Mouse (Mus musculus) spleen, postnatal 10 days (tissue): ENCODE data around the gene Pkmyt1.
"Not testable (repeated sequence)": the region's sequence is repeated elsewhere in the genome, so short reads cannot be mapped to it uniquely, and the experiment has no call there.

Experiments used
- DNase-seq, 2 experiments: peaks; one replicate each; pipeline ENCODE4 v3.0.0; 2021 to 2022; ENCODE audit warnings: low spot score in 2 of 2

Pkmyt1 gene

DNA sequence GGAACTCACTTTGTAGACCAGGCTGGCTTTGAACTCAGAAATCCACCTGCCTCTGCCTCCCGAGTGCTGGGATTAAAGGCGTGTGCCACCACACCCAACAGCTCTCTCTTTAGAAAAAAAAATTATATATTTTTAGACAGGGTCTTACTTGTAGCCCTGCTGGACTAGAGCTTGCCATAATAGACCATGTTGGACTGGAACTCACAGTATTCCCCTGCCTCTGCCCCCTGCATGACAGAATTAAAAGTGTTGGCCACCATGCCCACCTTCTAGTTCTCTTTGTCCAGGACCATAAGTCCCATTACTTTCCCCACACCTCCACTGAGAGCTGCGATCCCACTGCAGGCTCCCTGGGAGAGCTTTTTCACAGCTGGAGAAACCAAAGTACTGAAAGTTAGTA is 21.3 kb downstream of the Pkmyt1 start:
- DNase-seq = no peak

DNA sequence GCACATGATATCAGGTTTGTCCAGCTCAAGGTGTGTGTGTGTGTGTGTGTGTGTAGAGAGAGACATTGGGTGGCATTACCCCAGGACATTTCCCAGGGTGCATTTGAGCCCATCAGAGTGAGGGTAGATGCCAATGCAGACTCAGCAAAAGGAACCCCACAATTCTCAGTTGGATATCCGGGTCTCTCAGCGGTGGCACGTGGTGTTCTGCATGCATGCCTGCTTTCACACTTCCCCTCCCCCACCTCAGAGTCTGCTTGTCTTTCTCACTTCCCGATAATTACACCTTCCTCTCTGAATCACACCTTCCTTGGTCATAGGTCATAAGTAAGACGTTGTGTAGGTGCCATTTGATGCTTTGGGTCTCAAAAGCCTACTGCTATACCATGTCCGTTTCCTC is 21.9 kb downstream of the Pkmyt1 start:
- DNase-seq = peak in 1 of 2 experiments; percentile 67

DNA sequence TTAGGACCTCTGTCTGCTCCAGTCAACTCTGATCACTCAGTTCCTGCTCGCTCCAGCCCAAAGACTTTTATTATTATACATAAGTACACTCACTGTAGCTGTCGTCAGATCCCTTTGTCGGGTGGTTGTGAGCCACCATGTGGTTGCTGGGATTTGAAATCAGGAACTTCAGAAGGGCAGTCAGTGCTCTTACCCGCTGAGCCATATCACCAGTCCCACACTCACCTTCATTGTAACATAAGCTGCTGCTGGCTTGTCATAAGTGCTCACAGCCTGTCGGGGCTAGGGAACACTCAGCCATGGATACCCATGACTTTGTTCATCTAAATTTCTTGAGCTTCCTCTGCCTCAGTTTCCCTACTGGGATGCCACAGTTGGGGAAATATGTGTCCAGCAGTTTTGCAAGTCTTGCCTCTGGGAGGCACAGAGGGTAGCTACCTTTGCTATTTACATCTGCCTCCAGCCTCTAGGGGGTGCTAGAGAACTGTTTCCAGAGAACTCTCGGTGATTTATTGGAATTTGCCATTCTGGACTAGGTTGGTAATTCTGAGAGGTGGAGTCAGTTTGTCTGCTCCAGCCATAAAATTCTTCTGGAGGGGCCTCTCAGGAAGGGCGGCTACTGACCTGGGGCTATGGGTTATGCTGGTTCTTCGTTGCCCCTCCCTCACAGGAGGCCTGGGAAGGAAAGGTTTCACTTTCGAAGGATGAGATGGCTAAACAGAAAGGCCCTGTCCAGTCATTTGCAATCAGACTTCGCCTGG is 22.7 kb downstream of the Pkmyt1 start:
- peak; percentile 64 to 79 for DNase-seq

DNA sequence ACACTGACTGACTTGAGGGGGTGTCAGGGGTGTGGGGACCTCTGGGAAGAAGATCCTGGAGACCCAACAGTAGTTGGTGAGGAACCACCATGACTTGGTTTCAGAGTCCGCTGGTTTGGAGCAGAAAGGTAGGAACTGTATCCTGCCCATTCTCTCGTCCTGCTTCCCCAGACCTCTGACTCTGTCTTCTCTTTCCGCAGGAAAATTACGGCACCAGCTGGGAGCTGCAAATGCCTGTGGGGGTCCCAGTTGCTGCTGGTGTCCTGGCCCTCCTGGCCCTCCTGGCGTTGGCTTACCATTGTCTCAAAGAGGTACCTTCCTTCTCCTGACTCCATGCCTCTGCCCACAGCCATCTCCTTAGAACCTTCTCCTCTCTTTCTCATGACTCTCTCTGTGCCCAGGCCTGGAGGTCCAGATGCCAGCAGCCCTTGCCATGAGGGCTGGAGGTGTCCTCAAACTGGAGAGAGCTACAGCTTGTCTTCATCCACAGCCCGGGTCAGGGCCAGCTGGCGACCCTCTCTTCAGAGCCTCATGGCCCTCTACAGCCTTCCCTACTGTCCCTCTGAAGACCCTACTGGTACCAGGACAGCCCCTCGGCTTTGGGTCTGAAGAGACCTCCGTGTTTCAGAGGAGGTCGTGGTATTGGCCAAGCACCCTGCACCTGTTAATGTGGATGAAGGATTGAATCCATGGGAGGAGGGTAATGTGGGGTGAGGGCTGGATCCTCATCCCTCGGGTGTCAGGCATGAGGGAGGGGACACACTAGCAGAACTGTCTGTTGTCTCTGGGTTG is 23.5 kb downstream of the Pkmyt1 start:
- no peak for DNase-seq

DNA sequence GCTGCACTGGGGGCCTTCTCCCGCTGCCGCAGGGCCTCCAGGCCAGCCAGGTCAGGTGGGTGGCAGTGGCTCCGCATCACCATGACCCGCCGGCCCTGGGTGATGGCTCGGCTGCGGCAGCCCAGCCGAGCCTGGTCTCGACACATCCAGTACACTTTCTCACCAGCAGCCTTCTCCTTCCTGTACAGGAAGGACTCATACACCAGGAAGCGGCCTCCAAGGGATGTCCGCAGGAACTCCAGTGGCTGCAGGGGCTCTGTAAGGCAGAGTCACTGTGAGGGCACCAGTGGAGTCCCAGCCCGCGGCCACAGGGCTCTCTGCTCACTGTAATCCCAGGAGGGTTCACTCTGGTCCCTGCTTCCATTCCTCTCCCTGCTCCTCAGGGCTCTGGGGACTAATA is 29.6 kb downstream of the Pkmyt1 start:
- no peak for DNase-seq

DNA sequence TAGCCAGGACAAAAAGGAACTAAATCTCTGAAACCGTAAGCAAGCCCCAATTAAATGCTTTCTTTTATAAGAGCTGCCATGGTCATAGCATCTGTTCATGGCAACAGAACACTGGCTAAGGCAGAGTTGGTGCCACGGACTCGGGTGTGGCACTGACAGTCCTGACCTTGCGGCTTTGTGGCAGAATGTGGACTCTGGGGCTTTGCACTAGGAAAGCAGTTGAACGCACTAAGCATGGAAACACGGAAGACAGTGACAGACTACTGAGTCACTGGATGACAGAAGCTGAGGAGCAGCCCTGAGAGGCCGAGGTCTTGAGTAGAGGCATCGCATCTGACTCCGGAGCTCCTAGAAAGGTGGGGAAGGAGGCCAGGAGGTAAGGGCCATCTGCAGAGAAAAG is 31.4 kb downstream of the Pkmyt1 start:
- no peak for DNase-seq

DNA sequence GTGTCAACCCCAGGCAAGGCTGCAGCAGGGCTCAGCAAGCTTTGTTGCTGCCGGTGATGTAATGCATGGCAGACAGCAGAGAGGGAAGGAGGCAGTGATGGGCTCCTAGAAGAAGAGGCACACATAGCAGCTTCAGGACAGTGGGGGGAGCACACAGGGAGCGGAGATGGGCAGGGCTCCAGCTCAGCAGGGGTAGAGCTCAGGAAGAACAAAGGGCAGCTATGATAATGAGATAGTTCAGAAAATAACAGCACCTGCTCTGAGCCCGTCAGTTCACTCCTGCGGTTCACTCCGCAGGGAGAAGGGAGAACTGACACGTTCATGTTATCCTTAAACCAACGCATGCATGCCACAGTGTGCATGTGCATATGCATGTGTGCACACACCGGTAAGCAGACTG is 32.7 kb downstream of the Pkmyt1 start:
- no peak for DNase-seq

DNA sequence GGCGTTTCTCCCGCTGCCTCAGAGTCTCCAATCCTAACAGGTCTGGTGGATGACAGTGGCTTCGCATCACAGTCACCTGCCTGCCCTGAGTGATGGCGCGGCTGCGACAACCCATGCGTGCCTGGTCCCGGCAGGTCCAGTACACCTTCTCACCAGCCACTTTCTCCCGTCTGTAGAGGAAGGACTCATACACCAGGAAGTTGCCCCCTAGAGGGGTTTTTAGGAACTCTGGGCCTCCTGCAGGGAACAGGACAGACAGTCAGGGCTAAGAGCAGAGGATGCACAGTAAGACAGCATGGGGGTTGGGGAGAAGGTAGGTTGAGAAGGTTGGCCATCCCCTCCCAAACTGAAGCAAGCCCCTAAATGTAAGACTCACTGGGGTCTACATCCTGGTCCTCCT is 34.1 kb downstream of the Pkmyt1 start:
- no peak for DNase-seq

DNA sequence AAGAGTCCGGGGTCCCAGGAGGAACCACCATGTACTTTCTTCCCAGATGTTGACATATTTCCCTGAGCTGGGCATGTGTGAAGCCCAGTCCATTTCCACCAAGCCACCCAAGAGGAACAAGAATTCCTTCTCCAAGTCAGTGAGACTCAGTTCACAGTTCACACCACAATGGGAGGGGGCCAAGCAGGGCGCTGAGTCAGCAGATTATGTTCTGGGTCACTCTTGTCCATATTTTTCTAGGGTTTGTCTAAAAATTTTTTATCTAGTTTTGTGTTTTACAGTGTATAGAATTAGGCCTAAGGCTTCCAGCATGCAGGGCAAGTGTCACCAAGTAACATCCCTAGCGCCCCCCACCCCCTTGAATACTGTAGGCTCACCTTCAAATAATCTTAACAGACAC is 35.0 kb downstream of the Pkmyt1 start:
- no peak for DNase-seq

DNA sequence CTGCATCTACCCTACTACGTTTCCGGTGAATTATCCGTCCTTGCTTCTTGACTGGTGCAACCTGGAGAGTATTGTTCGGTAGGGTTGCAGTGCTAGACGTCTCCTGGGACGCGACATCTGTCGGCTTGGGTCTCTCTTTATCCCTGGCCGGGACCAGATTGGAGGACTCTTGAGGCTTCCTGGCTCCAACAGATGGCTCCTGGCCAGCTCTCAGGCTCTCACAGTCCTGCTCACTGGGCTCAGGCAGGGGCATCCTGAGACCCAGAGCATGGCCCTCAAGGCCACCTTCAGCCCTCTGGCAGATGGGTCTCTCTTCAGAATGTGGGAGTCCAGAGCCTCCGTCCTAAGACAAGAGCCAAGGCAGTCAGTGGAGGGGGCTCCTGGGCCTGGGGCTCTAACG is 36.8 kb downstream of the Pkmyt1 start:
- DNase-seq = no peak

DNA sequence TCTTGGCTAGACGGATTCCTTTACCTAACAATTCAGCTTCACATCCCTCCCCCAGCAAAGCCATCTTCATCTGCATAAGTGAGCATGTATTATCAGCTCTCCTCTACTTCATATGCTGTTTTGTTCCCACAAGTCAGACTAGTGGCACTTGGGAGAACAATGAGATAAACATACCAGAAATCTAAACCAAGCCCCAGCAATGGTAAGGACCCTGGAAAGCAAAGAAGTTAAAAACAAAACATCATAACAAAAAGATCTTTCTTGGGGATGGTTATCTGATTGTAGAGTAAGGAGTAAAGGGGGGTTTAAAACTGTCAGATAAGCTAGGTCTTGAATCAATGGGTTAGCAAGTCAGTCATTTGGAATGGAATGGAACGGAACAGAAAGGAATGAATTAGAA is 44.4 kb downstream of the Pkmyt1 start:
- no peak for DNase-seq

DNA sequence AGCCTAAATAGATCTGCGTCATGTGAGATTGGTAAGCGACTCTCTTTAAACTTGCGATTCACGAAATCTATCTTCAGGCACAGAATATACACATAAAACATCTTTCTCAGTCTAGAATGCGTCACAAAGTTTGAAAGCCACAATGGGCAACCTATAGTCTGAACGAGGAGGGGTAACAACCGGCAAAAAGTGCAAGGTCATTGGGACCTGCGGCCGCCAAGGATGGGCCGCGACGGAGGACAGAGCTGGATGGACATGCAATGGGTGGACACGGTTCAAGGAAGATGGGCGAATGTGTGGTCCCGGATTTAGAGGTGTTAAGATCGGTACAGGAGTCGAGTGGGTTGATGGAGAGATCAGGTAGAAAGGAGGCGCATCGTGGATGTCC is 44.8 kb downstream of the Pkmyt1 start:
- peak in 1 of 2 experiments; percentile 54 for DNase-seq

DNA sequence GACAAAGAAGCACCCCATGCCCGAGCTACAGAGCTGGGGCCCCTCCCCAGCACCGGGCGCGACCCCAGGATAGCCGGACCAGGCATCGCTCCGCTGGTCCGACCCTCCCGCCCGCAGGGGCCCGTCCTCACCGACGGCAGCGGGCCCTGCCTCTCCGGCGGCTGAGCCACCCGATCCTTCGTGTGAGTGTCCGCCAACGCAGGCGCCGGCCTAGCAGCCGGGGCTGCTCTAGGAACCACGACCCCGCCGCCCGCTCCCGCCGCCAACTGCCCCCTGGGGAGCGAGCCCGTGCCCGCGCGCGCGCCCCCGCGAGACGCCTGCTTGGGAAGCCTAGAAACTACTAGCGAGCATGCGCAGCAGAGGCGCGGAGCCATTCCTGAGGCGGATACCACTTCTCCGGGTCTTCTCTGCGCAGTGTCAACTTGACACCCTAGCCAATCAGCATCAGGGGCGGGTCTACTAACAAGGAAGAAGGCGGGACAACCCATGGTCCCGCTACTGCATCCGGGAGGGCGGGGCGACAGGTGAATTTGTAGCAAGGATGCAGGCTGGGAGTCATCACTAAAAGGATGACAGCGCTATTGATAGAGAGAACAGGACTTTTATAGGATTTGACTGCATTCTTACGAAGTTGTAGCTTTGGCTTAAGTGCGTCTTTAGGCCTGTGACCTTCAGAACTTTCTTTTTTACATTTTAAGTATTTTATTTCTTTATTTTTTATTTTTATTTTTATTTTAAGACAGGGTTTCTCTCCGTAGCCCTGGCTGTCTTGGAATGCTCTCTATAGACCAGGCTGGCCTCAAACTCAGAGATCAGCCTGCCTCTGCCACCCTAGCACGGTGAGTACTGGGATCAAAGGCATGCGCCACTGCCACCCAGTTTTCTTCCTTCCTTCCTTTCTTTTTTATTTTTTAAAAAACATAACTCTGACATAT is 45.4 kb downstream of the Pkmyt1 start, which contains the start of gene Flywch1:
Flywch1 (minus strand) TSS at position 319 of the 935 bp plus-strand sequence.
- peak; percentile 95 to 96 for DNase-seq

DNA sequence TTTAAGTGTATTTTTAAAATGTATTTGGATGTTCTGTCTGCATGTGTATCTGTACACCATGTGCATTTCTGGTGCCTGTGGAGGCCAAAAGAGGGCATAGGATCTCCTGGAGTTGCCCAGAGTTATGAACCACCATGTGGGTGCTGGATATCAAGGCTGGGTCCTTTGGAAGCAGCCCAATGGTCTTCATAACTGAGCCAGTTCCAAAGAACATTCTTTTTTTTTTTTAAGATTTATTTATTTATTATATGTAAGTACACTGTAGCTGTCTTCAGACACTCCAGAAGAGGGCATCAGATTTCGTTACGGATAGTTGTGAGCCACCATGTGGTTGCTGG is 46.1 kb downstream of the Pkmyt1 start:
- not testable (repeated sequence) for DNase-seq

DNA sequence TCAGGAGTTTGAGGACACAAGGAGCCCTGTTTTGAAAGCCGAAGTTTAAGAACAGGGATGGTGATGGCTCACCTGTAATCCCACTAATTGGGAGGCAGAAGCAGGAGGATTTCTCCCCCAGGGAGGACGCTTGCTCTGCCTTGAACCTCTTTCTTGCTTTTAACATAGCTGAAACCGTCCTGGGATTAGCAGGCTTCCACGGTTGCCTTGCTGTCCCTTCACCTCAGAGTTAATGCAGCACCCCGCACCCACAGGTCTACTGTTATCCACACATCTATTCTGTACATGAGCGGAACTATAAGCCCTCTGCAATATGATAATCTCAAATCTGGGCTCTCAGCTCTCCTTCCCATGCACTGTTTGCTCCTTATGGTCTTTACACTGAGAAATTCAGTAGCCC is 47.5 kb downstream of the Pkmyt1 start:
- no peak for DNase-seq

DNA sequence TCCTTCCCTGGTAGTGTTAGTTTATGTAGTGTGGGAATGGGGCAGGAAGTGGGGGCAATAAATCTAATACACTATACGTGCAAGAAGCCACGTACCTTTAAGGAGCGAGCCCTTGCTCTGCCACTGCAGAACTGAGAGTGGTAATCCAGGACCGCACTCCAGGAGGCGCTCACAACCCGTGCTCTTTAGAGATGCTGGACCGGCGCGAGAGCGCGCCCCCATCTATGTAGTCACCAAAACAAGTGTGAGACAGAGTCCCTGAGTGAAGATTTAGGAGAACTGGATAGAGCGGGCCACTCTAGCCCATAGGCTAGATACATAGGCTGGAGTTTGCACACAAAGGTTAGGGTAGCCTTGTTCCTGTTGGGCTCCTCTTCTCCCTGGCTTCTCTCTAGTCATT is 48.0 kb downstream of the Pkmyt1 start:
- peak; percentile 68 to 89 for DNase-seq

DNA sequence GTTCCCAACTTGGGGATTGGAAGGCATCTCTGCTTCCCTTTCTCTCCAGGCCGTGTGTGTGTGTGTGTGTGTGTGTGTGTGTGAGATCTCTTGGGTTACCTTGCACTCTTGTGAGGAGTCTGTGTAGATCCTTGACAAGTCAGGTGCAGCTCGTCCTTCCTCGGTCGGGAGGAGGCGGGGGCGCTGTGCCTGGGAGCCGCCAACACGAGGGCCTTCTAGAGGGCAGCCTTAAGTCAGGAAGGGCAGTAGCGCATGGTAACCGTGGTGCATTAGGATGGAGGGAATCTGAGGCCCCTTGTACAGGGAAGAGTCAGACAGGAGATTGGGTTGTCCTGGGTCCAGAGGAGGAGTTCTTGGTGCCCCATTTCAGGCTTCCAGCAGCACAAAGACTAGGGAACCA is 50.1 kb downstream of the Pkmyt1 start:
- DNase-seq = no peak

DNA sequence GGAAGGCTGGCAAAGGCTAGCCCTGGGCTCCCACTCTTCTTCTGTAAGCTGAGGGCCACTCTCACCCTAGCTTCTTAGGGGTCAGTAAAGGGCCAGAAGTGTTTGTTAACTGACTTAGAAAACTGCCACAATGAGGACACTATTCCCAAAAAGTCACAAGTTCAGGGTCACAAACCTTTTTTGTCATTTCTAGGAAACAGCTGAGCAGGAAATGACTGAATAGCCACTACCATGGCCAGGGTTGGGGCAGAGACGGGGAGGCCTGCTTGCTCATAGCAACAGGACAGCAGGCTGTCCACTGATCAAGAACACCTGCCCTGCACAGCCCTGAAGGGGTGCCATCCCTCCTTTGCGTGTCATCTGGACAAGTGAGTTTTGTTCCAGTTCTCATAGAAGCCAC is 51.0 kb downstream of the Pkmyt1 start:
- DNase-seq = no peak

DNA sequence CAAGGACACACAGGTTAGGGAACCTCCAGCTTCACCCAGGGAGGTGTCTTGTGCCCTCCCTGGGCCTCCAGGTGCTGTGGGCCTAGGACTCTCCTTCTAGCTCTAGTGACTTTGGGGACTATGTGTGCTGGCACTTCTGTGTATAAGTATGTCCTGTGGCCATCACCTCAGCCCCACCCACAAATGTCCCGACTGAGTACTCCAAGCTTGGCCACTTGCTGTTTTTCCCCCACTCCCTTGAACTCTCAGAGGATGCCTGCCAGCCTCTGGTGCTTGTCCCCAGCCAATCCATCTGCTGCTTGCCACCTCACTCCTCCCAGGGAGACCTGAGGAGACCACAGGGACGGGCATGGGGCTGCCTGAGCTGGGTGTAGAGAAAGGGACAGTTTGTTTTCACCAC is 52.3 kb downstream of the Pkmyt1 start:
- no peak for DNase-seq

DNA sequence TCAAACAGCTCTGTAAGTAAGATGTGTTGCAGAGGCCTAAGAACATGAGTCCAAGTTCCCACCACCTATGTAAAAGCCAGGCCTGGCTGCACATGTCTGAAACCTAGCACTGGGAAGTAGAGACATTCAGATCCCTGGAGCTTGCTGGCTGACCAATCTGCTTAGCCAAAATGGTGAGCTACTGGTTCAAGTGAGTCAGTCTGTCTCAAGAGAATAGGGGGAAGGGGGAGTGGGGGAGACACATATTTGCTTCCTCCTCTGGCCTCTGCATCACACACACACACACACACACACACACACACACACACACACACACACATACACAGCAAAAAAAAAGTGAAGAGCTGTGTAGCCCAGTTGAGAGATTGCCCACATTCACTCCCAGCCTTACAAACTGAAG is 57.2 kb downstream of the Pkmyt1 start:
- no peak for DNase-seq

DNA sequence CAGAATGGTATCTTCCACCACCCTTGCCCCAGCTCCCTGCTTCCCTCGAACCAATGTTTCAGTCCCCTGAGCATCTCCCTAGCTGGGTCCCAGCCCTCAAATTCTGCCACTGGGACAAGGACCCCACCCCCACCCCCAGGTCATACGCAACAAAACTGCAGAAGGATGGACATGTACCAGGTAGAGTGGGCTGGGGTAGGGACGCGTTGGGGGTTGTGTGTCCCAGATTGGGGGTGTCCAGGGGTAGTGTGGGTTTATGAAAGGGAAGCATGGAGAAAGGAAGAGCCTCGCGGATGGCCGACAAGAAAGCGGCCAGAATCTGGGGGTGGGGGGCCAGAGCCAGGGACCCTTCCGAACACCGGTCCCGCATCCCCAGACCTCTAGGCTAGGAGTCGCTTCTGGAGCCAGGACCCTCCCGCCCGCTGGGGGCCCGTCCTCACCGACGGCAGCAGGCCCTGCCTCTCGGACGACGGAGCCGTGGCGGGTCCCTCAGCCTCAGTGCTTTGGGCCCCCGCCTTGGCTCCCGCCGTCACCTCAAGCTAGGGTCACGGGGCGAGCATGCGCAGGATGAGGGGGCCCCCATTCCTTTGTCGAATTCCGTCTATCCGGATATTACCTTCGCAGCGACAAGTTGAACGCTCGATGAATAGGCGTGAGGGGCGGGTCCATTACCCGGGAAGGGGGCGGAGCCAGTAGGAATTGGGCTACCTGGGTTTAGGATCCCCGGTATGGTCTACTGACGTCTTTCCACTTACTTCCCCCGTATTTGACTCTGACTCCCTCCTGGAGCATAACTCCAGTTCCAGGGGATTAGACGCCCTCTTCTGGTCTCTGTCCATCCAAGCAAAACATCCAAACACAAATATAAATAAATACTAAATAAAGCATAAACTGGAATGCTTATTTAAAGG is 59.7 kb downstream of the Pkmyt1 start, which contains the start of gene Flywch2:
Flywch2 (minus strand) TSS at position 521 of the 911 bp plus-strand sequence.
- DNase-seq = peak; percentile 54 to 82
